Mouse (Mus musculus): ENCODE results near the gene Zfp536. TPM values are rescaled to one million over a fixed set of nuclear protein-coding genes. Genes with fewer than 3 reads are reported as not detected.

The Zfp536 gene
- total and polyA plus RNA-seq, 3 experiments, result not detected

DNA sequence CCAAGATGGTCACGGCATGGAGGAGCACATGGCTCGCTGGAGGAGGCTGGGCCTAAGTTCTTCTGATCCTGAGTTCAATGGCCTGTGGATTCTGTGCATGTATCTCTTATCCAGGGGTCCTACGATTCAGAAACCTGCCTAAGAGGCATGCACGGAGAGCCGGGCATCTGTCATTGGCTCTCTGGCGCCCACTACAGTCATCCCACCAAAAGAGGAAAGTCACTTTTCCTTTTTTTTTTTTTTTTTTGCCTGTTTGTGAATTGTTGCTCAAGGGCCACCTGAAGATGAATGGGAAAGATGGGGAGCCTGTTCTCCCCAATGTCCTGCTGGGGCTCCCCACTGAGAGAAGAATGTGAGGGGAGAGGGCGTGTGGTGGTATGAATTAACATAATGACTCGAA lies 301.7 kb downstream of the Zfp536 start:
- TF ChIP-seq TBP (conservative IDR thresholded peaks at IDR 0.05; ENCODE audit: low read depth, low read length) (no peak), MEF2A (IDR thresholded peaks at IDR 0.05; ENCODE audit: borderline replicate concordance, low read depth, low read length) (no peak), CTCF (conservative IDR thresholded peaks at IDR 0.05 in 1 of 2, IDR thresholded peaks at IDR 0.05 in 1 of 2; ENCODE audit: low read depth in 2 of 2, low read length in 2 of 2) (no peak), EP300 (IDR thresholded peaks at IDR 0.05; ENCODE audit: low read length) (no peak), HCFC1 (IDR thresholded peaks at IDR 0.05; ENCODE audit: low read depth, low read length) (no peak), MYC (IDR thresholded peaks at IDR 0.05; ENCODE audit: low read depth, low read length) (no peak), KAT2A (IDR thresholded peaks at IDR 0.05; ENCODE audit: insufficient replicate concordance, low read length) (no peak), MAZ (IDR thresholded peaks at IDR 0.05; ENCODE audit: low read depth, low read length) (no peak), SMC3 (IDR thresholded peaks at IDR 0.05; ENCODE audit: low read depth, low read length) (no peak), ETS1 (conservative IDR thresholded peaks at IDR 0.05; ENCODE audit: low read depth, low read length) (no peak), ZMIZ1 (IDR thresholded peaks at IDR 0.05; ENCODE audit: low read depth, low read length) (no peak), POLR2AphosphoS2 (IDR thresholded peaks at IDR 0.05; ENCODE audit: low read depth, low read length) (no peak), MAX (IDR thresholded peaks at IDR 0.05; ENCODE audit: low read length) (no peak)
- H3K4me1 ChIP-seq (ENCODE audit: control insufficient read depth in 1 of 2, insufficient read depth in 2 of 2), result no peaks in the 10 kb centered on the region
- peaks cover 95% of the 10 kb centered on the region for H3K9me3 ChIP-seq (replicated peaks; ENCODE audit: low read length)
- dilution Hi-C loops (cut with MboI; ENCODE audit: extremely low pct_ligation_motif_present, extremely low pct_unique_long_range_greater_than_20kb, low sequenced_read_pairs) (no loop called here), in situ Hi-C loops (cut with MboI; ENCODE audit: low pct_ligation_motif_present, low pct_unique_long_range_greater_than_20kb, low sequenced_read_pairs) (no loop called here)
- H3K4me3 ChIP-seq (replicated peaks in 1 of 3; ENCODE audit: low read depth in 2 of 3, low read length in 2 of 3, poor library complexity in 1 of 3), result no peak overlapping the region
- H3K27me3 ChIP-seq (replicated peaks), result no peaks in the 10 kb centered on the region
- no peak overlapping the region for H3K4me2 ChIP-seq (ENCODE audit: insufficient read depth, low read depth, poor library complexity, severe bottlenecking)
- H3K27ac ChIP-seq (ENCODE audit: insufficient read depth, low read depth), result no peak overlapping the region
- no peak for DNase-seq (ENCODE audit: extremely low read depth)
- H3K79me2 ChIP-seq (replicated peaks; ENCODE audit: control insufficient read depth, extremely low read depth, insufficient read depth, poor library complexity, severe bottlenecking), result no peaks in the 10 kb centered on the region
- no peak overlapping the region for H3K9ac ChIP-seq (ENCODE audit: insufficient read depth, low read depth)
- no peaks in the 10 kb centered on the region for H3K36me3 ChIP-seq (replicated peaks in 1 of 2; ENCODE audit: control insufficient read depth in 1 of 2, insufficient read depth in 1 of 2, low read length in 1 of 2)

DNA sequence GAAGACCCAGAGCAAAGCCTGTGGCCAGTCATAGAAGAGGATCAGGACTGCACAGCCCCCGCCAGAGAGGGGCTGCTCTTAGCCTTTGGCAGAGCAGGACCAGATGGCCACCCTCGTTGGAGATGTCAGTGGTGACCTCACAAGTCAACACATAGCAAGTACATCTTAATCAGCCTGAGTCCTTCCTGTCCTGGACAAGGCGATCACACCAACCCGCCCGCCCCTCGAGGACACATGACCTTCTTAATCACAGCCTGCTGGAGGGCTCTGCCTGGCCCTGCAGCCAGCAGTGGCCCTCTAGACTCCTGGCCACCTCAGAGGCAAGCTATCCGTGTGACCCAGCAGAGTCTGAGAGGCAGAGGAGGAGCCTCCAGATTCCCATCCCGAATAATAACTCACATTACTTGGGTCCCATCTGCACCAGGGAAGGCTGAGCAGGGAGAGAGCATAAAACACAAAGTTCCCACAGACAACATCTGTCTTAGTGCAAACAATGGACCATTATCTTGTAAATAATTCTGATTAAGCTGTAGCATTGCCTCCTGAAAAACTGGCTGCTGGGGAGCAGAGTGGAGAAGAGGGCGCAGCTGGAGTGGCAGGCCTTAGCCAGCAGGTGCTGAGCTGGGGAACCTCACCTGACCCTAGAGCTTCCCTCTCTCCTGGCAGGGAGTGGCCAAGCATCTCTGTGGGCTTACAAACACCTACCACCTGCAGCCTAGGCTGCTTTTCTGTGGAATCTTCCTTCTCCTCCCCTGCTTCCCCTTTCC lies 306.8 kb downstream of the Zfp536 start:
- Histone ChIP-seq H3K36me3 (replicated peaks in 1 of 2; ENCODE audit: control insufficient read depth in 1 of 2, insufficient read depth in 1 of 2, low read length in 1 of 2) (no peaks in the 10 kb centered on the region), H3K4me1 (ENCODE audit: control insufficient read depth in 1 of 2, insufficient read depth in 2 of 2) (no peaks in the 10 kb centered on the region), H3K4me2 (ENCODE audit: insufficient read depth, low read depth, poor library complexity, severe bottlenecking) (no peak overlapping the region), H3K9me3 (replicated peaks; ENCODE audit: low read length) (peaks cover 88% of the 10 kb centered on the region), H3K27ac (ENCODE audit: insufficient read depth, low read depth) (no peak overlapping the region), H3K9ac (ENCODE audit: insufficient read depth, low read depth) (no peak overlapping the region), H3K27me3 (replicated peaks) (no peaks in the 10 kb centered on the region), H3K79me2 (replicated peaks; ENCODE audit: control insufficient read depth, extremely low read depth, insufficient read depth, poor library complexity, severe bottlenecking) (no peaks in the 10 kb centered on the region), H3K4me3 (replicated peaks in 1 of 3; ENCODE audit: low read depth in 2 of 3, low read length in 2 of 3, poor library complexity in 1 of 3) (no peak overlapping the region)
- no peak for DNase-seq (ENCODE audit: extremely low read depth)
- in situ Hi-C loops (cut with MboI; ENCODE audit: low pct_ligation_motif_present, low pct_unique_long_range_greater_than_20kb, low sequenced_read_pairs) (no loop called here), dilution Hi-C loops (cut with MboI; ENCODE audit: extremely low pct_ligation_motif_present, extremely low pct_unique_long_range_greater_than_20kb, low sequenced_read_pairs) (no loop called here)
- TF ChIP-seq ZNF384 (IDR thresholded peaks at IDR 0.05; ENCODE audit: low read depth, low read length) (no peak), USF1 (IDR thresholded peaks at IDR 0.05; ENCODE audit: low read depth, low read length) (no peak), POLR2AphosphoS2 (IDR thresholded peaks at IDR 0.05; ENCODE audit: low read depth, low read length) (no peak)

Measured in CH12.LX (cell line).